Mouse (Mus musculus) 416B (cell line): ENCODE measurements around the gene Cc2d1b.

Experiments used
- DNase-seq: peaks from one replicate; pipeline ENCODE4 v3.0.0; 2011; ENCODE audit warnings: low read depth

Cc2d1b gene

DNA sequence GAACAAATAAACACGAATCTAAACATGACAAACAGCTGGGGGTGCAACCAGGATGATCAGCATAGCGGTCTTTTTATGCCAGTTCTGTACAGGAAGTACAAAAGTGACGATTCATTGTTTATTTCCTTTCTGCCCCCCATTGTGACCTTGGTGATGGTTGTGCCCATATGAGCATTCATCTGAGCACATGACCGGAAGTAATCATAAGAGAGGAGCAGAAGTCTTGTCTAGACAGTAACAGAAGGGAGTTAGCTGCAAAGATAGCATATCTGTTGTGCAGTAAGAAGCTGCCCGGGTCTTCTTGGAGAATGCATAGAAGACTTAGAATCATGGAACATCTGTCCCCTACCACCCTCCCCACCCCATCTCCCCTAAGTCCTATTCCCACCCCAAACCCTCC is 19.0 kb downstream of the Cc2d1b start:
- peak; percentile 86 for DNase-seq

DNA sequence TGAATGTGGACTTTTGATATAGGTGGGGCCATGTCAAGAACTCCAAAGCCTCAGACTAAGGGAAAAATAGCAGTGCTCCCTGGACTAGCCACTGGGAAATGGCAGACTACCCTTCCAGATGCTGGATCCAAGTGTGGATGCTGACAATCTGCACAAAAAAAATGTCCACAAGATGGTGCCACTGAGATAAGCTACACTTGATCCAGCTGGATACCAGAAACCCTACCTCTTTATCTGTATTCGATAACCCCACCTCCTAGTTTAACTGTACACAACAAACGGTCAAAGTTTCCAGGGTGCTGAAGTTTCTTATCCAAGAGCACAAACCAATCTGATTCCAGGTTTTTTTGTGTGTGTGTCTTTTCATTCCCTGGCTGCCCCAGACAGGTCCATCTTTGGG is 44.7 kb downstream of the Cc2d1b start:
- peak; percentile 57 for DNase-seq
